Mouse (Mus musculus) lung, postnatal 0 days (tissue): Measurements from ENCODE around the gene Ddx59. TPM values are rescaled to one million over a fixed set of nuclear protein-coding genes. Genes with fewer than 3 reads are reported as not detected.

Experiments used
- ATAC-seq: fragments of 200-750 bp; cut with Nextera tagmentation; 2 replicates; pipeline ENCODE4 v1.8.0; 2017; ENCODE audit warnings: moderate library complexity
- DNase-seq: peaks from one replicate; pipeline ENCODE4 v3.0.0-alpha.2; 2016; ENCODE audit warnings: low spot score
- H3K27ac ChIP-seq: fragments of 300-500 bp; sonication (generic); 2 replicates; pipeline ENCODE4 v1.5.1; 2014; ENCODE audit warnings: antibody characterized with exemption, mild to moderate bottlenecking, low read length, mixed read lengths
- H3K27me3 ChIP-seq: fragments of 300-500 bp; sonication (generic); replicated peaks from 2 replicates; pipeline ENCODE4 v1.6.1; 2014; ENCODE audit warnings: low read length, mixed read lengths; ENCODE audit not compliant: insufficient read depth
- H3K36me3 ChIP-seq: fragments of 300-500 bp; sonication (generic); 2 replicates; pipeline ENCODE4 v1.6.1; 2014; ENCODE audit warnings: low read length, mixed read lengths; ENCODE audit not compliant: insufficient read depth
- H3K4me1 ChIP-seq: fragments of 300-500 bp; sonication (generic); 2 replicates; pipeline ENCODE4 v1.6.1; 2014; ENCODE audit warnings: antibody characterized with exemption, low read depth, low read length, mixed read lengths; ENCODE audit not compliant: insufficient read depth
- H3K4me2 ChIP-seq: fragments of 300-500 bp; sonication (generic); replicated peaks from 2 replicates; pipeline ENCODE4 v1.6.1; 2014; ENCODE audit warnings: low read depth, mild to moderate bottlenecking, low read length, moderate library complexity, mixed read lengths
- H3K4me3 ChIP-seq: fragments of 300-500 bp; sonication (generic); 2 replicates; pipeline ENCODE4 v1.5.1; 2014; ENCODE audit warnings: low read depth, low read length
- H3K9ac ChIP-seq: fragments of 300-500 bp; sonication (generic); replicated peaks from 2 replicates; pipeline ENCODE4 v1.6.1; 2014; ENCODE audit warnings: low read depth, mild to moderate bottlenecking
- H3K9me3 ChIP-seq: fragments of 300-500 bp; sonication (generic); 2 replicates; pipeline ENCODE4 v1.6.1; 2016; ENCODE audit warnings: low read length, mixed read lengths
- CTCF ChIP-seq: IDR thresholded peaks from 2 replicates; pipeline ENCODE4 v1.5.1; 2016; ENCODE audit warnings: antibody characterized with exemption, mild to moderate bottlenecking
- EP300 ChIP-seq: IDR thresholded peaks from 2 replicates; pipeline ENCODE4 v1.6.1; 2016; ENCODE audit warnings: antibody characterized with exemption, mild to moderate bottlenecking, control low read depth
- WGBS: fragments of 180-500 bp; shearing (Covaris S2); extraction: QIAGEN DNeasy Blood & Tissue Kit; methylation state at CpG from one replicate; pipeline ENCODE4 v1.1.7; 2014; 5-methylcytosine and 5-hydroxymethylcytosine counted together
- polyA plus RNA-seq: library from polyadenylated mRNA; unstranded; fragments of >200 nt; fragmentation: Nextera tagmentation; extraction: Ambion mirVana; gene quantifications from 2 replicates; pipeline ENCODE4 v1.2.1, GENCODE M21; 2015

Gene Ddx59
- polyA plus RNA-seq, 1 experiment from 2014 or later: 8.0 TPM

DNA sequence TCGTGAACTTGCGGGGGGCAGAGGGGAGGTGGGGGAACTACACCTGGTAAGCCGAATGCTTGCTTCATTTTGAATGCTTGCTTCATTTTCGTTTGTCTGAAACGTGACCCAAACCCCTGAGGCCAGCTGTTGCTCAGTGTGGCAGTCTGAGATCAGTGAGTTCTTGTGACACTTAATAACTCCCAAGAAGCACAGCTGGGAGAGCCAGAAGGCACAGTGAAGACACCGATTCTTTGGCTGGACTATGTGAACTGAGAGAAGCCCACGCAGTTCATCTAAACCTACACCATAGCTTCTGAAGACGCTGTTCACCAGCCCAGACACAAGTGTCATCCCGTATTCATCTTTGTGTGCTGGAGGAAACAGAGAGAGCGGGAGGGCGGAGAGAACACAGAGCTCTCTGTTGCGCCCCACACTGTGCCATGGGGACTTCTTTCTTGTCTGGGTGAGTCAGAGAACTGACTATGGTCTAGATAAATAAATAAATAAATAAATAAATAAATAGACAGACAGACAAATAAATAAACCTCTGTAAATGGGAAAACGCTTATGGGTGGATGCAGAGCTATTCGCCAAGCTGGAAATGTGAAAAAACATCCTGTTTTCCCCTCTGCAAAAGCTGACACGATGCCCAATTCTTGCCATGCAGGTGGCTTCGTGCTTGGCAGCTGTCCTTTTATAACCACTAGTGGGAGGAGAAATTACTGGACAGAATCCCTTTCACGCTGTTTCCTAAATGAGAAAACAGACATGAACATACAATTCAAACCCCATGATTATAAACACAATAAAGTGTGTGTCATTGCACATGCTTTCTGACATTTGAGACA is 40.9 kb downstream of the Ddx59 start:
- H3K9ac ChIP-seq: no peak overlapping the region
- H3K4me1 ChIP-seq: no peaks in the 10 kb centered on the region
- H3K27ac ChIP-seq: no peak overlapping the region
- 66% methylated on average over 17 of the region's 17 CpGs for WGBS
- no peaks in the 10 kb centered on the region for H3K36me3 ChIP-seq
- H3K27me3 ChIP-seq: no peaks in the 10 kb centered on the region
- peak; percentile 44 for ATAC-seq
- TF ChIP-seq EP300 (no peak), CTCF (no peak)
- peak; percentile 33 for DNase-seq
- H3K4me2 ChIP-seq: no peak overlapping the region
- no peaks in the 10 kb centered on the region for H3K9me3 ChIP-seq
- H3K4me3 ChIP-seq: no peak overlapping the region

DNA sequence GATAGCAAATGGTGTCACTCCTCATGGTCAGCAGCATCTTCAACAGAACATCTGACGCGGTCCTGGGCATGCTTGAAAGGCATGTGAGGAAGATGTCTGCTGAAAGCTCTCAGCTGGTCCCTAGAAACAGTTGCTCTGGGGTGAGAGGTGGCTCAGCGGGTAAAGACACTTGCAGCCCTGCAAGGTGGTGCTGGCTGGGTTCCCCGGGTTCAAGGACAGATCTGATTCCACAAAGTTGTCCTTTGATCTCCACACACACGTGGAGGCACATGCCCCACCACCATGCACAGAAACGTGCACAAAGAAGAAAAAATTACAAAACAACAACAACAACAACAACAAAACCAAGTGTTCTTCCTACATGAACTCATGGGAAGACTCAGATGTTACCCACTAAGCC is 41.7 kb downstream of the Ddx59 start:
- no peak for TF ChIP-seq CTCF
- no peak for TF ChIP-seq EP300
- Histone ChIP-seq H3K4me3 (no peak overlapping the region), H3K9me3 (no peaks in the 10 kb centered on the region), H3K9ac (no peak overlapping the region), H3K4me2 (no peak overlapping the region), H3K27me3 (no peaks in the 10 kb centered on the region), H3K4me1 (no peaks in the 10 kb centered on the region), H3K36me3 (no peaks in the 10 kb centered on the region), H3K27ac (no peak overlapping the region)
- ATAC-seq (no peak), DNase-seq (no peak)
- 67% methylated on average over 6 of the region's 6 CpGs for WGBS

DNA sequence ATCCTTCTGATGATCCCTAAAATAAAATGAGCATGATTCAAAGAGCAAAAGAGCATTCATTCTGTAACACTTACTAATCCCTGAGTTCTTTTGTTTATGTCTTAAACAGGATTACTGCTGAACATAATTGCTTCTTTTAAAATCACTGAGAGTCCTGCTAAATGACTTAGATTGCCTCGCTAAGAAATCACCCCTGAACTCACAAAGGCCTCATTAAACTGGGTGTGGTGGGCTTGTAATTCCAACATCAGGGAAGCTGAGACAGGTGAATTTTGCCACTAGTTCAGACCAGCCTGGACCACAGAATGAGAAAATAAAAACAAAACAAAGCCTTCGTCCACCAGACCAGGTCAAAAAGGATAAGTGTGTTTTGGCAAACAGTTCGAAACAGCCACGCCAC is 42.3 kb downstream of the Ddx59 start:
- H3K4me1 ChIP-seq: no peaks in the 10 kb centered on the region
- DNase-seq (no peak), ATAC-seq (no peak)
- H3K27ac ChIP-seq: no peak overlapping the region
- no peaks in the 10 kb centered on the region for H3K27me3 ChIP-seq
- H3K9ac ChIP-seq: no peak overlapping the region
- no peak overlapping the region for H3K4me2 ChIP-seq
- H3K9me3 ChIP-seq: no peaks in the 10 kb centered on the region
- H3K36me3 ChIP-seq: no peaks in the 10 kb centered on the region
- no peak overlapping the region for H3K4me3 ChIP-seq
- 71% methylated on average over 4 of the region's 4 CpGs for WGBS
- TF ChIP-seq CTCF: no peak
- no peak for TF ChIP-seq EP300

DNA sequence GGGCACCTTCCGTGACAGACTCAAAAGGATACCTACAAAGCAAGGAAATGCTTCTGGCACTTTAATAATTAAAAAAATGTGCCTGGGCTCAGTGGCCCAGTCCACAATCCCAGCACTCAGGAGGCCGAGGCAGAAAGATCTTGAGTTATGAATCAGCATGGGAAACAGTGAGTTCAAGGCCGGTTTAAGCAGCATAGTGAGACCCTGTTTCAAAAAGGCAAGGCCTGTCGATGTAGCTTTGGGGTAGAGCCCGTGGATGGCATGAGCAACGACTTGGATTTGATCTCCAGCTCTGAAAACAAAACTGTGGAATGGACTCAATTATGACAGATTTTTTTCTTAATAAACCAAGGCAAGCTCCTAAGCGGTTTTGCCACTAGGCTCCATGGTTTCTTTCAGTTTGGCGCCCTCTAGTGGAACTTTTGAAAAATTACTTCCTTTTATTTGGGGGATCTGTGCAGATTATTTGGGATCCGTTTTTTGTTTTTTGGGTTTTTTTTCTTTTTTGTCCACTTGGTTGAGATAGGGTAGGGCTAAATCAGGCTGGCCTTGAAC is 43.7 kb downstream of the Ddx59 start:
- TF ChIP-seq EP300 (no peak), CTCF (peak; percentile 80)
- Histone ChIP-seq H3K36me3 (no peaks in the 10 kb centered on the region), H3K27ac (no peak overlapping the region), H3K27me3 (no peaks in the 10 kb centered on the region), H3K4me3 (no peak overlapping the region), H3K9me3 (no peaks in the 10 kb centered on the region), H3K4me2 (no peak overlapping the region), H3K4me1 (no peaks in the 10 kb centered on the region), H3K9ac (no peak overlapping the region)
- WGBS: 27% methylated on average over 9 of the region's 9 CpGs
- no peak for ATAC-seq
- peak; percentile 88 for DNase-seq

DNA sequence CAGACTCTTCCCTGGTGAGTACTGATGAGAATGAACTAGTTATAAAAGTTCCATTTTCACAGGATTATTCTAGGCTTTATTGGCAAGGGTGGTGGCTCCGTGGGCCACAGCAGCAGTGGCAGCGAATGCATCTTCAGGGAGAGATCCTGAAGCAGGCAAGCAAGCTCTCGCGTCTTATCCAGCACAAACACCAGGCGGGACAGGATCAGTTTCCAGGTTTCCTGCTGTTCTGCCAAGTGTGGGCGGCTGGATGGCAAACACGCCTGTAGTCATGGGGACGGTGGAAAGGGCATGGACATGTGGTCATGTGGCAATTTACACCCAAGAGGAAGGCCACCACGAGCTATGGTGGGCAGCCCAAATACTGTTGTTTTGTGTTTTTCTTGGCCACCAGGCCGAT is 47.4 kb downstream of the Ddx59 start:
- no peak overlapping the region for H3K4me3 ChIP-seq
- H3K4me2 ChIP-seq: no peak overlapping the region
- peaks cover 7% of the 10 kb centered on the region; the same call in 1 of the 2 replicates for H3K4me1 ChIP-seq
- no peak overlapping the region for H3K27ac ChIP-seq
- TF ChIP-seq EP300 (no peak), CTCF (no peak)
- 42% methylated on average over 10 of the region's 10 CpGs for WGBS
- ATAC-seq: no peak
- H3K27me3 ChIP-seq: no peaks in the 10 kb centered on the region
- H3K36me3 ChIP-seq: no peaks in the 10 kb centered on the region
- DNase-seq: no peak
- H3K9me3 ChIP-seq: no peaks in the 10 kb centered on the region
- H3K9ac ChIP-seq: no peak overlapping the region

DNA sequence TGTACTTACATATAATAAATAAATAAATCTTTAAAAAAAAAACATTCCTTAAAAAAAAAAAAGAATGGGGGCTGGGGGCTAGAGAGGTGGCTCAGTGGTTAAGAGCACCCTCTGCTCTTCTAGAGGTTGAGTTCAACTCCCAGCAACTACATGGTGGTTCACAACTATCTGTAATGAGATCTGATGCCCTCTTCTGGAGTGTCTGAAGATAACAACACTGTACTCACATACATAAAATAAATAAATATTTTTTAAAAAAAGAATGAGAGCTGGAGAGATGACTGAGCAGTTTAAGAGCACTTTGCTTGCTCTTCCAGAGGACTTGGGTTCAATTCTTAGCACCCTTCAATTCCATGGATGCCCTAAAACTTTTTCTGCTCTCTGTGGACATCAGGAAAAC is 50.1 kb downstream of the Ddx59 start:
- no peak for ATAC-seq
- TF ChIP-seq CTCF (no peak; the same call in 1 of the 2 replicates), EP300 (no peak)
- H3K27ac ChIP-seq: no peak overlapping the region

More for the DNA sequence above, 50.1 kb downstream of the Ddx59 start:
- Histone ChIP-seq H3K36me3 (no peaks in the 10 kb centered on the region), H3K4me3 (no peak overlapping the region), H3K9me3 (no peaks in the 10 kb centered on the region), H3K4me2 (no peak overlapping the region), H3K4me1 (peaks cover 7% of the 10 kb centered on the region; the same call in 1 of the 2 replicates), H3K27me3 (no peaks in the 10 kb centered on the region), H3K9ac (no peak overlapping the region)
- peak; percentile 36 for DNase-seq
